Mouse (Mus musculus): Measurements from ENCODE around the gene Ssx2ip. TPM values are rescaled to one million over a fixed set of nuclear protein-coding genes. Genes with fewer than 3 reads are reported as not detected.

Ssx2ip gene
- total and polyA plus RNA-seq, 2 experiments from 2014 or later = 19.4 to 26.3 TPM

- no peak overlapping the region for H3K9ac ChIP-seq (replicated peaks; ENCODE audit: low read length, poor library complexity, severe bottlenecking)
- peaks cover 14% of the 10 kb centered on the region for H3K36me3 ChIP-seq (ENCODE audit: insufficient read depth, low read length)
- H3K4me3 ChIP-seq (ENCODE audit: low read depth, low read length) = no peak overlapping the region
- no peaks in the 10 kb centered on the region for H3K4me1 ChIP-seq (ENCODE audit: insufficient read depth, low read length)
- no peaks in the 10 kb centered on the region for H3K9me3 ChIP-seq (ENCODE audit: low read length)
- H3K27ac ChIP-seq (ENCODE audit: low read depth, low read length) = no peak overlapping the region
- no peak for ATAC-seq (ENCODE audit: low FRiP score)
- 92% methylated on average over 12 of the region's 12 CpGs for WGBS
- no peak for DNase-seq (ENCODE audit: low spot score)
- no peaks in the 10 kb centered on the region for H3K27me3 ChIP-seq (ENCODE audit: insufficient read depth, low read length)
- TF ChIP-seq CTCF (IDR thresholded peaks at IDR 0.05) = no peak
- no peak overlapping the region for H3K4me2 ChIP-seq (ENCODE audit: low read depth, low read length, poor library complexity, severe bottlenecking)
Measured at GRCm38 (mm10) chr3:146414555-146414954, 10.1 kb downstream of the Ssx2ip start.

GRCm38 (mm10) chr3:146417873-146418272 lies 13.4 kb downstream of the Ssx2ip start:
- Histone ChIP-seq H3K4me2 (ENCODE audit: low read depth, low read length, poor library complexity, severe bottlenecking) (no peak overlapping the region), H3K36me3 (ENCODE audit: insufficient read depth, low read length) (peaks cover 24% of the 10 kb centered on the region), H3K9ac (replicated peaks; ENCODE audit: low read length, poor library complexity, severe bottlenecking) (no peak overlapping the region), H3K27me3 (ENCODE audit: insufficient read depth, low read length) (no peaks in the 10 kb centered on the region), H3K27ac (ENCODE audit: low read depth, low read length) (no peak overlapping the region), H3K9me3 (ENCODE audit: low read length) (no peaks in the 10 kb centered on the region), H3K4me3 (ENCODE audit: low read depth, low read length) (no peak overlapping the region), H3K4me1 (ENCODE audit: insufficient read depth, low read length) (no peaks in the 10 kb centered on the region)
- no peak for ATAC-seq (ENCODE audit: low FRiP score)
- no peak for DNase-seq (ENCODE audit: low spot score)
- 97% methylated on average over 8 of the region's 8 CpGs for WGBS
- TF ChIP-seq CTCF (IDR thresholded peaks at IDR 0.05) = no peak

- H3K4me1 ChIP-seq (ENCODE audit: insufficient read depth, low read length) = no peaks in the 10 kb centered on the region
- H3K4me3 ChIP-seq (ENCODE audit: low read depth, low read length) = no peak overlapping the region
- no peak for ATAC-seq (ENCODE audit: low FRiP score)
- DNase-seq (ENCODE audit: low spot score) = no peak
- H3K27me3 ChIP-seq (ENCODE audit: insufficient read depth, low read length) = no peaks in the 10 kb centered on the region
- WGBS = 95% methylated on average over 7 of the region's 7 CpGs
- no peak for TF ChIP-seq CTCF (IDR thresholded peaks at IDR 0.05)
- H3K27ac ChIP-seq (ENCODE audit: low read depth, low read length) = no peak overlapping the region
- peaks cover 28% of the 10 kb centered on the region for H3K36me3 ChIP-seq (ENCODE audit: insufficient read depth, low read length)
- no peak overlapping the region for H3K9ac ChIP-seq (replicated peaks; ENCODE audit: low read length, poor library complexity, severe bottlenecking)
- H3K9me3 ChIP-seq (ENCODE audit: low read length) = no peaks in the 10 kb centered on the region
- no peak overlapping the region for H3K4me2 ChIP-seq (ENCODE audit: low read depth, low read length, poor library complexity, severe bottlenecking)
Measured at GRCm38 (mm10) chr3:146418901-146419300, 14.5 kb downstream of the Ssx2ip start.

GRCm38 (mm10) chr3:146419534-146419933 lies 15.1 kb downstream of the Ssx2ip start:
- Histone ChIP-seq H3K4me1 (ENCODE audit: insufficient read depth, low read length) (no peaks in the 10 kb centered on the region), H3K27ac (ENCODE audit: low read depth, low read length) (no peak overlapping the region), H3K27me3 (ENCODE audit: insufficient read depth, low read length) (no peaks in the 10 kb centered on the region), H3K4me3 (ENCODE audit: low read depth, low read length) (no peak overlapping the region), H3K9me3 (ENCODE audit: low read length) (no peaks in the 10 kb centered on the region), H3K9ac (replicated peaks; ENCODE audit: low read length, poor library complexity, severe bottlenecking) (no peak overlapping the region), H3K36me3 (ENCODE audit: insufficient read depth, low read length) (peaks cover 29% of the 10 kb centered on the region), H3K4me2 (ENCODE audit: low read depth, low read length, poor library complexity, severe bottlenecking) (no peak overlapping the region)
- 87% methylated on average over 9 of the region's 9 CpGs for WGBS
- no peak for TF ChIP-seq CTCF (IDR thresholded peaks at IDR 0.05)
- DNase-seq (ENCODE audit: low spot score) (no peak), ATAC-seq (ENCODE audit: low FRiP score) (no peak)

- no peak for DNase-seq (ENCODE audit: low spot score)
- H3K4me2 ChIP-seq (ENCODE audit: low read depth, low read length, poor library complexity, severe bottlenecking) = no peak overlapping the region
Measured at GRCm38 (mm10) chr3:146419992-146420537, 15.6 kb downstream of the Ssx2ip start.

GRCm38 (mm10) chr3:146421787-146422186 lies 17.3 kb downstream of the Ssx2ip start:
- Histone ChIP-seq H3K27me3 (ENCODE audit: insufficient read depth, low read length) (no peaks in the 10 kb centered on the region), H3K4me3 (ENCODE audit: low read depth, low read length) (no peak overlapping the region), H3K9ac (replicated peaks; ENCODE audit: low read length, poor library complexity, severe bottlenecking) (no peak overlapping the region), H3K4me1 (ENCODE audit: insufficient read depth, low read length) (no peaks in the 10 kb centered on the region), H3K27ac (ENCODE audit: low read depth, low read length) (no peak overlapping the region), H3K9me3 (ENCODE audit: low read length) (no peaks in the 10 kb centered on the region), H3K4me2 (ENCODE audit: low read depth, low read length, poor library complexity, severe bottlenecking) (no peak overlapping the region), H3K36me3 (ENCODE audit: insufficient read depth, low read length) (peaks cover 35% of the 10 kb centered on the region)
- WGBS = 59% methylated on average over 8 of the region's 8 CpGs
- no peak for TF ChIP-seq CTCF (IDR thresholded peaks at IDR 0.05)
- no peak for DNase-seq (ENCODE audit: low spot score)
- no peak for ATAC-seq (ENCODE audit: low FRiP score)

More at GRCm38 (mm10) chr3:146419992-146420537, 15.6 kb downstream of the Ssx2ip start:
- no peak for ATAC-seq (ENCODE audit: low FRiP score)
- no peak overlapping the region for H3K4me3 ChIP-seq (ENCODE audit: low read depth, low read length)
- no peaks in the 10 kb centered on the region for H3K9me3 ChIP-seq (ENCODE audit: low read length)
- H3K9ac ChIP-seq (replicated peaks; ENCODE audit: low read length, poor library complexity, severe bottlenecking) = no peak overlapping the region
- H3K4me1 ChIP-seq (ENCODE audit: insufficient read depth, low read length) = no peaks in the 10 kb centered on the region
- no peaks in the 10 kb centered on the region for H3K27me3 ChIP-seq (ENCODE audit: insufficient read depth, low read length)
- no peak for TF ChIP-seq CTCF (IDR thresholded peaks at IDR 0.05)
- H3K36me3 ChIP-seq (ENCODE audit: insufficient read depth, low read length) = peaks cover 31% of the 10 kb centered on the region
- H3K27ac ChIP-seq (ENCODE audit: low read depth, low read length) = no peak overlapping the region
- WGBS = 93% methylated on average over 15 of the region's 15 CpGs
